Mouse (Mus musculus): Measurements from ENCODE around the gene Casq1. TPM values are rescaled to one million over a fixed set of nuclear protein-coding genes. Genes with fewer than 3 reads are reported as not detected.

The Casq1 gene
- total RNA-seq, 2 experiments from 2014 or later: 0.48 TPM; not detected in 1

- Histone ChIP-seq H3K27ac (peak overlapping the region; percentile 99), H3K4me3 (peak overlapping the region; percentile 87)
- peak in 1 of 2 experiments; percentile 21 for DNase-seq (ENCODE audit: extremely low spot score in 1 of 2, low spot score in 2 of 2)
- intact Hi-C loops (cut with DNase I): no loop called here
- no peak for TF ChIP-seq CTCF (IDR thresholded peaks at IDR 0.05)
These were observed 14.6 kb downstream of the Casq1 start for GRCm38 (mm10) chr1:172204814-172205740.

GRCm38 (mm10) chr1:172204033-172204813, 15.4 kb downstream of the Casq1 start:
- intact Hi-C loops (cut with DNase I): no loop called here
- Histone ChIP-seq H3K4me3 (peak overlapping the region; percentile 87), H3K27ac (peak overlapping the region; percentile 76)
- no peak for TF ChIP-seq CTCF (IDR thresholded peaks at IDR 0.05)
- no peak for DNase-seq (ENCODE audit: extremely low spot score in 1 of 2, low spot score in 2 of 2)

- TF ChIP-seq CTCF (IDR thresholded peaks at IDR 0.05): no peak
- H3K27ac ChIP-seq: peak overlapping the region; percentile 76
- no peak for DNase-seq (ENCODE audit: extremely low spot score in 1 of 2, low spot score in 2 of 2)
- H3K4me3 ChIP-seq: peak overlapping the region; percentile 87
- intact Hi-C loops (cut with DNase I): no loop called here
These were observed 16.1 kb downstream of the Casq1 start for GRCm38 (mm10) chr1:172203566-172203965.

GRCm38 (mm10) chr1:172202894-172203522, 16.7 kb downstream of the Casq1 start:
- no peak for DNase-seq (ENCODE audit: extremely low spot score in 1 of 2, low spot score in 2 of 2)
- Histone ChIP-seq H3K27ac (peak overlapping the region; percentile 91), H3K4me3 (peak overlapping the region; percentile 87)
- intact Hi-C loops (cut with DNase I): no loop called here
- TF ChIP-seq CTCF (IDR thresholded peaks at IDR 0.05): no peak

GRCm38 (mm10) chr1:172201967-172202880, 17.4 kb downstream of the Casq1 start:
- H3K27ac ChIP-seq: peak overlapping the region; percentile 91
- H3K4me3 ChIP-seq: peak overlapping the region; percentile 33
- no peak for TF ChIP-seq CTCF (IDR thresholded peaks at IDR 0.05)
- DNase-seq (ENCODE audit: extremely low spot score in 1 of 2, low spot score in 2 of 2): no peak
- intact Hi-C loops (cut with DNase I): no loop called here

GRCm38 (mm10) chr1:172200871-172201447, 18.7 kb downstream of the Casq1 start:
- intact Hi-C loops (cut with DNase I): no loop called here
- peak overlapping the region; percentile 91 for H3K27ac ChIP-seq
- peak; percentile 75 to 78 for DNase-seq (ENCODE audit: extremely low spot score in 1 of 2, low spot score in 2 of 2)
- peak overlapping the region; percentile 9 for H3K4me3 ChIP-seq
- no peak for TF ChIP-seq CTCF (IDR thresholded peaks at IDR 0.05)

- no peak for TF ChIP-seq CTCF (IDR thresholded peaks at IDR 0.05)
- H3K27ac ChIP-seq: peak overlapping the region; percentile 64
- H3K4me3 ChIP-seq: no peak overlapping the region
- no peak for DNase-seq (ENCODE audit: extremely low spot score in 1 of 2, low spot score in 2 of 2)
- intact Hi-C loops (cut with DNase I): no loop called here
These were observed 19.5 kb downstream of the Casq1 start for GRCm38 (mm10) chr1:172200161-172200560.

GRCm38 (mm10) chr1:172198996-172199395, 20.7 kb downstream of the Casq1 start:
- no peak for TF ChIP-seq CTCF (IDR thresholded peaks at IDR 0.05)
- no peak for DNase-seq (ENCODE audit: extremely low spot score in 1 of 2, low spot score in 2 of 2)
- intact Hi-C loops (cut with DNase I): no loop called here
- H3K4me3 ChIP-seq: no peak overlapping the region
- H3K27ac ChIP-seq: peak overlapping the region; percentile 64; the same call in 1 of the 2 replicates

GRCm38 (mm10) chr1:172198316-172198715, 21.4 kb downstream of the Casq1 start:
- intact Hi-C loops (cut with DNase I): no loop called here
- no peak overlapping the region for H3K4me3 ChIP-seq
- TF ChIP-seq CTCF (IDR thresholded peaks at IDR 0.05): no peak
- DNase-seq (ENCODE audit: extremely low spot score in 1 of 2, low spot score in 2 of 2): no peak
- H3K27ac ChIP-seq: peak overlapping the region; percentile 32; the same call in 1 of the 2 replicates

GRCm38 (mm10) chr1:172197851-172198250, 21.8 kb downstream of the Casq1 start:
- TF ChIP-seq CTCF (IDR thresholded peaks at IDR 0.05): no peak
- DNase-seq (ENCODE audit: extremely low spot score in 1 of 2, low spot score in 2 of 2): no peak
- H3K27ac ChIP-seq: peak overlapping the region; percentile 9; the same call in 1 of the 2 replicates
- intact Hi-C loops (cut with DNase I): no loop called here
- no peak overlapping the region for H3K4me3 ChIP-seq

Data from left cerebral cortex, adult 2 months (tissue).